Mouse (Mus musculus): ENCODE data around the gene Numbl.

Gene Numbl

GRCm38 (mm10) chr7:27251946-27252345 lies 6.3 kb upstream of the Numbl start:
- DNase-seq (ENCODE audit: low spot score in 2 of 2): no peak

DNA sequence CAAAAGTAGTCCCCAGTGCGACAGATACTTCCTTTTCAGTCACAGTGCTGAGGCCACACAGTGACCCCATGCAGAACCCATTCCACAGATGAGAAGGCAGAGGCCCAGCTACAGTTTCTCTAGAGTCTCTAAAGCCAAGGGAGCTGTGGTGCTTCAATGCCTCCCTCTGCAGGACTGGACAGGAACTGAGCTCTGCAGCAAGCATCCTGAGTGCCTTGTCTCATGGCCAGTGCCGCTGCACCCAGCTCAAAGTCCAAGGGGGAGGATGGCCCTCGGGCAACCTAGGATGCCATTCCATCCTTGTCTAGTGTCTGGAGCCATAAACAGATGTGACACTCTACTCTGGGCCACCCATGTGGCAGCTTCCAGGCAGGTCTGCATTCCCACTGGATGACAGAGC lies 2.5 kb upstream of the Numbl start:
- no peak for DNase-seq (ENCODE audit: low spot score in 2 of 2)

DNA sequence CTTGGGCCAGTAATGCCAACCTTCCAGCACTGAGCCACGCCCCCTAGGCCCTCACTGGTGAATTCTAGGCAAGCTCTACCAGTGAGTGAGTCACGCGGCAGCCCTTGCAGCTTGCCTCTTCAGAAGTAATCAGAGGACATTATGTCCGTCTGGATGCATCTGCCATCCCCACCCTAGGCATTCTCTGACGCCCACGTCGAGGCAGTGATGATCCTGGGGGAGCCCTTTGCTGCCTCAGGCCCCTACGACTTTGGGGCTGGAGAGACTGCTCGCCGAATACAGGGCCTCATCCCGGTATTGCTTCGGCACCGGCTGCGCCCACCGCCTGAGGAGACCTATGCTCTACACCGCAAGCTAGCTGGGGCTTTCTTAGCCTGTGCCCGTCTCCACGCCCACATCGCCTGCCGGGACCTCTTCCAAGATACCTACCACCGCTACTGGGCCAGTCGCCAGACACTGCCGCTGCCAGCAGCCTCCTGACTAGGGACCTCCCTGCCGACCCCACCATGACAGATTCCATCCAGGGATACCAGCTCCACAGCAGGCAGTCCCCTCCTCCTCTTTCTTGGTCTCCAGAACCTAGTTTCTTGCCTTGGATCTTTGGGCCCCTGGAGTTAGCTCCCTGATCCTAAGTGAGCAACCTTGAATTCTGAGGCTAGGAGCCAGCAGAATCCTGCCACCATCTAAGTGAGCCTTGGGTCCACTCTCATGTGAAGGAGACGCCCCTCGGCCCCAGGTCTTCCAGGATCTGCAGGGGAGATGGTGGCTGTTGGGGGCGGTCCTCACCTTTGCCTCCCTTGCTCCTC lies 984 bp upstream of the Numbl start:
- peak; percentile 66 to 93 for DNase-seq (ENCODE audit: low spot score in 2 of 2)

DNA sequence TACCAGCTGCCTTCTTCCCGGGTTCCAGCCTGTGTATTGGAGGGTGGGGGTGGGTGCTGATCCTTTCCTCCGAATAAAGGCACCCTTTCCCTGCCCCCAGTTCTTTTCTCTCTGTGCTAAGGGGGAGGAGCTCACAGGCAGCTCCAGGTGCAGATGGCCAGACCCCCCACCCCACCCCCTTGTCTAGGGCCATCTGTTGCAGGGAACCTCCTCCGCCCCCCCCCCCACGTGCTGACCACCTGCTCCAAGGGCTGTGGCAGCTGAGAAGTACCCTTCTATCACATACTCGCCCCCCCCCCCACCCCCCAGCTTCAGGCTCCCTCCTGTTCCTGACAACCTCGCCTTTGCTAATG lies 405 bp upstream of the Numbl start:
- DNase-seq (ENCODE audit: low spot score in 2 of 2): peak in 1 of 2 experiments; percentile 78

DNA sequence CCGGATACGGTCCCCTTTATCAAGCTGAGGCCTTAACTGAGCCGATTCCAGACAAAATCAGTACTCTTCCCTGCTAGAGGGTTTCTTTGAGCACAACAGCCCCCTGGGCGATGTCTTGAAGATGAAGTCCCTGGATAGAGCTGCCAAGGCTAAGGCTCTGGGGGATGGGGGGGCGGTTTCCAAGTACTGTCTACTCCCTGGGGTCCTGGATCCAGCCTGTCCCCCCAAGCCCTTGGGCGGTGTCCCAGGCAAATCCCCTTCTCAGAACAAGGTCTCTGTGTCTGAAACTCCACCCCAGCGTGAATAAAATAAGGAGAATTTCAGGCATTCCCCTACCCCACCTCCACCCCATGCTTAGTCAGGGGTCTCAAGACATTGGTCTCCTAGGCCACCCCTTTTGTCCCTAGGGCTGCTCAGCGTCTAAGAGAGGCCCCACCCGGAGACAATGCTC lies 1.1 kb downstream of the Numbl start:
- peak in 1 of 2 experiments; percentile 43 for DNase-seq (ENCODE audit: low spot score in 2 of 2)

DNA sequence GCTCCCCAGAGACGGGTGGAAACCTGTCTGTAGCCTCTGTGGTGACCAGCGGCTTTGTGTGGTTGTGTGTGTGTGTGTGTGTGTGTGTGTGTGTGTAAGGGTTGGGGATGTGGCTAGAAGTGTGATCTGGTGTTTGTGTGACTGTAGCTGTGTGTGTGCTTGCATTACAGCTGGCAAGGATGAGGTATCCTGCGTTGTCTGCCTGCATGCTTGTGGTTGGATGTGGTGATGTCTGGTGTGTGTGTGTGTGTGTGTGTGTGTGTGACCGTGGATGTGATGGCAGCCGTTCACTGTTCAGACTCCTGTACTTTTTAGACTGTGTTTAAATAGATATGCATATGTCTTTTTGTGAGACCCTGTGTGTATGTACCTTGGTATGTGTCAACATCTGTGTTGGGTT lies 1.5 kb downstream of the Numbl start:
- no peak for DNase-seq (ENCODE audit: low spot score in 2 of 2)

DNA sequence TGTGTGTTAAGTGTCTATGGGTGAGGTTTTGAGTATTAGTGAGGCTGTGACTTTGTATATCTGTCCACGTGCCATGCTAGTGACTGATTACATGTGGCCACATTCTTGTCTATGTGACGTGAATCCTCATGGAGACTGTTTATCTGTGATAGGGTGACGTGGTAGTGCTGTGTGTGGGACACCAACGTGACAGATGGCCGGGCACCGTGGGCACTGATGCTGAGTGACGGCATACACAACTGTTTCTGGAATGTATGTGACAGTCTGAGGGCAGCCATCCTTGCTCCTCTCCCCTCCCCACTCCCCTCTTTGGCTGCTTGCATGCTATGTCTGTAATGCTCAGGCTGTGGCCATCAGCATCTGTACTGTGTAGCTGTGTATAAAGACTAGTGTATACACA lies 2.6 kb downstream of the Numbl start:
- no peak for DNase-seq (ENCODE audit: low spot score in 2 of 2)

- DNase-seq (ENCODE audit: low spot score in 2 of 2): no peak
These were observed 3.7 kb downstream of the Numbl start for GRCm38 (mm10) chr7:27261888-27262287.

GRCm38 (mm10) chr7:27264761-27265160 lies 6.5 kb downstream of the Numbl start:
- DNase-seq (ENCODE audit: low spot score in 2 of 2): no peak

- DNase-seq (ENCODE audit: low spot score in 2 of 2): no peak
These were observed 8.4 kb downstream of the Numbl start for GRCm38 (mm10) chr7:27266515-27267128.

- DNase-seq (ENCODE audit: low spot score in 2 of 2): no peak
These were observed 13.2 kb downstream of the Numbl start for GRCm38 (mm10) chr7:27271423-27271822.

DNA sequence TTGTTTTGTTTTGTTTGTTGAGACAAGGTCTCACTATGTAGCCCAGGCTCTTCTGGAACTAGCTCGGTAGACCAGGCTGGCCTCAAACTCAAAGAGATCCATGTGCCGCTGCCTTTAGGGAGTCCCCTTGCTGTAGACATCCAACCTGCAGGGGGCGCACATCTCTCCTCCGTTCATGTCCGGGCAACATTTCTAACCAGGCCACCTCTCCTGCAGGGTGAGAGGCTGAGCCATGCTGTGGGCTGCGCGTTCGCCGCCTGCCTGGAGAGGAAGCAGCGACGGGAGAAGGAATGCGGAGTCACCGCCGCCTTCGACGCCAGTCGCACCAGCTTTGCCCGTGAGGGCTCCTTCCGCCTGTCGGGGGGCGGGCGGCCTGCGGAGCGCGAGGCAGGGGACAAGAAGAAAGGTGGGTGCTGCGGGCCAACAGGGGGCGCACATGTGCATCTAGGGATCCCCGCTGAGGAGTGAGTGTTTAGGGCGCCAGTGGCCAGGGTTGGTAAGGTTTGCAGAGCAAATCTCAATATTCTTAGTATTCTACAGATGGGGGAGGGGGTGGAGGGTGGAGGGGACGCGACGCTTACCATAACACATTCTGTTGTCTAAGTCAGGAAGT lies 15.6 kb downstream of the Numbl start:
- peak in 1 of 2 experiments; percentile 41 for DNase-seq (ENCODE audit: low spot score in 2 of 2)

GRCm38 (mm10) chr7:27274916-27275315 lies 16.7 kb downstream of the Numbl start:
- DNase-seq (ENCODE audit: low spot score in 2 of 2): no peak

GRCm38 (mm10) chr7:27276021-27276420 lies 17.8 kb downstream of the Numbl start:
- DNase-seq (ENCODE audit: low spot score in 2 of 2): no peak

DNA sequence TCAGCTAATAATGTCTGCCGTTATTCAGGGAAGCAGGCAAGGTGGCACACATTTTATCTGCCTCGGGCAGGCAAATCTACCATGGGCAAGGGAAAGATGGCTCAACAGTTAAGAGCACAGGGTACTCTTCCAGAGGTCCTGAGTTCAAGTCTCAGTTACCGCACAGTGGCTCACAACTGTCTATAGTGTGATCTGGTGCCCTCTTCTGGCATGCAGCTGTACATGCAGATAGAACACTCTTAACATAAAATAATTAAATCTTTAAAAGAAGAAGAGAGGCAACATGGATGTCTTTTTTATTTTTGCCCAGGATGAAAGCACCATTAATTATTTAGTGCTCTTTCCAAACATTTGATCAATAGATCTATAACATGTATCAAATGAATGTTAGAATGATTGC lies 19.0 kb downstream of the Numbl start:
- DNase-seq (ENCODE audit: low spot score in 2 of 2): no peak

- no peak for DNase-seq (ENCODE audit: low spot score in 2 of 2)
These were observed 23.5 kb downstream of the Numbl start for GRCm38 (mm10) chr7:27281717-27282116.

GRCm38 (mm10) chr7:27282225-27282624 lies 24.0 kb downstream of the Numbl start:
- DNase-seq (ENCODE audit: low spot score in 2 of 2): no peak

- peak in 1 of 2 experiments; percentile 42 for DNase-seq (ENCODE audit: low spot score in 2 of 2)
These were observed 26.8 kb downstream of the Numbl start for GRCm38 (mm10) chr7:27284865-27285697.

GRCm38 (mm10) chr7:27285698-27286066 lies 27.4 kb downstream of the Numbl start:
- DNase-seq (ENCODE audit: low spot score in 2 of 2): peak in 1 of 2 experiments; percentile 70

GRCm38 (mm10) chr7:27288732-27289131 lies 30.5 kb downstream of the Numbl start:
- no peak for DNase-seq (ENCODE audit: low spot score in 2 of 2)

DNA sequence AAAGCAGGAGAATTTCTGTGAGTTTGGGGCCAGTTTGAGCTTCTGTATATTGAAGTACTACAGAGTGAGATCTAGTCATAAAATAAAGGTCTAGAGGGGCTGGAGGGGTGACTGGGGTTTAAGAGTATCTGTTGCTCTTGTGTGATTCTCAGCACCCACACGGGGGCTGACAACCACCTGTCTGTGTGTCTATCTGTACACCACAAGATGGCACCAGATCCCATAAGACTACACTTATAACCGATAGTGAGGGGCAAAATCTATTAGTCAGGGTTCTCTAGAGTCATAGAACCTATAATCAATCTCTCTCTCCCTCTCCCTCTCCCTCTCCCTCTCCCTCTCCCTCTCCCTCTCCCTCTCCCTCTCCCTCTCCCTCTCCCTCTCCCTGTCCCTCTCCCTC lies 32.3 kb downstream of the Numbl start:
- no peak for DNase-seq (ENCODE audit: low spot score in 2 of 2)

All from cerebellum, postnatal 4 days (tissue).